Mouse (Mus musculus): ENCODE measurements around the gene Eml1. TPM values are rescaled to one million over a fixed set of nuclear protein-coding genes. Genes with fewer than 3 reads are reported as not detected.

Eml1 gene
- polyA plus RNA-seq, 1 experiment: 45.2 TPM

DNA sequence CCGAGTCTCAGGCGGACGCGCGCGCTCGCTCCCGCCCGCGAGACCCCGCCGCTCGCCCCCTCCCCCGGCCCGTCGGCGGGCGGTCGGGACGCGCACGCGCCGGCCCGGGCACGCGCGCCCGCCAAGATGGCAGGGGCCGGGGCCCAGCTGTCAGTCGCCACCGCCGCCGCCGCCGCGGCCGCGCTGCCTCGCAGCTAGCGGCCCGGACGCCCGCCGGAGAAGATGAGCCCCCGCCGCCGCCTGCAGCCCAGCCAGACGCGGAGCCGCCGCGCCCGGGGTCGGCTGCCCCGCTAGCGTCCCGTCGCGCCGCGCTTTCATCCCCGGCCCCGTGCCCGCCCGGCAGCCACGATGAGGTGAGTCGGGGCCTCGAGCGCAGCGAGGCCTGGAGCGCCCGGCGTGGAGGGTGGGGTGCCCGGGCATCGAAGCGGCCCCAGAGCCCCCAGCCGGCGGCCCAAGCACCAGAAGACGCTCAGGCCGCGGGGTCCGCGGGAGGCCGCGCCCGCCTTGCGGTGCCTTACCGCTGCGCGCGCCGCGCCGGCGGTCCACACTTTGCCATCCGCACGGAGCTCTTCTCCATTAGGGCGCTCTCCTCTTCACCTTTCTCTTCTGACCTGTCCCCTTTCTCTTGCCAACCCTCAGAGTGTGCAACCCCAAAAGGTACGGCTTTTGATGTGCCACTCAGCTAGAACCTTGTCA lies 184.3 kb downstream of the Eml1 start:
- Histone ChIP-seq H3K4me3 (ENCODE audit: insufficient read depth, poor library complexity, severe bottlenecking) (peak overlapping the region; percentile 65), H3K79me2 (ENCODE audit: control insufficient read depth, insufficient read depth) (peaks cover 47% of the 10 kb centered on the region), H3ac (ENCODE audit: control insufficient read depth, insufficient read length, low read depth) (peak overlapping the region; percentile 97), H3K36me3 (ENCODE audit: control insufficient read depth, insufficient read depth) (peaks cover 4% of the 10 kb centered on the region), H3K79me3 (ENCODE audit: low read depth) (peaks cover 30% of the 10 kb centered on the region), H3K27me3 (ENCODE audit: control insufficient read depth, insufficient read depth, insufficient read length) (no peaks in the 10 kb centered on the region)
- no peak for TF ChIP-seq CTCF (IDR thresholded peaks at IDR 0.05; ENCODE audit: control insufficient read depth, insufficient read depth, insufficient read length)
- TF ChIP-seq MYOG (IDR thresholded peaks at IDR 0.05; ENCODE audit: control insufficient read depth, extremely low read depth, insufficient read length): no peak
- no peak for TF ChIP-seq MAX (IDR thresholded peaks at IDR 0.05)
- TF ChIP-seq CEBPB (IDR thresholded peaks at IDR 0.05; ENCODE audit: low read depth): no peak
- TF ChIP-seq MYOD1 (IDR thresholded peaks at IDR 0.05; ENCODE audit: control insufficient read depth, insufficient read length, low read depth): no peak

- Histone ChIP-seq H3K79me3 (ENCODE audit: low read depth) (peaks cover 52% of the 10 kb centered on the region), H3K27me3 (ENCODE audit: control insufficient read depth, insufficient read depth, insufficient read length) (no peaks in the 10 kb centered on the region), H3ac (ENCODE audit: control insufficient read depth, insufficient read length, low read depth) (no peak overlapping the region), H3K4me3 (ENCODE audit: insufficient read depth, poor library complexity, severe bottlenecking) (no peak overlapping the region), H3K79me2 (ENCODE audit: control insufficient read depth, insufficient read depth) (peaks cover 79% of the 10 kb centered on the region), H3K36me3 (ENCODE audit: control insufficient read depth, insufficient read depth) (peaks cover 4% of the 10 kb centered on the region)
- TF ChIP-seq CTCF (IDR thresholded peaks at IDR 0.05; ENCODE audit: control insufficient read depth, insufficient read depth, insufficient read length) (no peak), MYOD1 (IDR thresholded peaks at IDR 0.05; ENCODE audit: control insufficient read depth, insufficient read length, low read depth) (no peak), FOSL1 (IDR thresholded peaks at IDR 0.05; ENCODE audit: insufficient read depth, low read length, poor library complexity, severe bottlenecking) (no peak), CEBPB (IDR thresholded peaks at IDR 0.05; ENCODE audit: low read depth) (no peak), USF1 (IDR thresholded peaks at IDR 0.05; ENCODE audit: low read depth) (no peak), MAX (IDR thresholded peaks at IDR 0.05) (no peak), MYOG (IDR thresholded peaks at IDR 0.05; ENCODE audit: control insufficient read depth, extremely low read depth, insufficient read length) (no peak)
Observed at GRCm38 (mm10) chr12:108558194-108558593, 187.4 kb downstream of the Eml1 start.

- Histone ChIP-seq H3K79me3 (ENCODE audit: low read depth) (peaks cover 68% of the 10 kb centered on the region), H3K27me3 (ENCODE audit: control insufficient read depth, insufficient read depth, insufficient read length) (no peaks in the 10 kb centered on the region), H3K79me2 (ENCODE audit: control insufficient read depth, insufficient read depth) (peaks cover 88% of the 10 kb centered on the region), H3ac (ENCODE audit: control insufficient read depth, insufficient read length, low read depth) (no peak overlapping the region), H3K4me3 (ENCODE audit: insufficient read depth, poor library complexity, severe bottlenecking) (no peak overlapping the region), H3K36me3 (ENCODE audit: control insufficient read depth, insufficient read depth) (peaks cover 4% of the 10 kb centered on the region)
- TF ChIP-seq USF1 (IDR thresholded peaks at IDR 0.05; ENCODE audit: low read depth): no peak
- no peak for TF ChIP-seq MAX (IDR thresholded peaks at IDR 0.05)
- no peak for TF ChIP-seq CEBPB (IDR thresholded peaks at IDR 0.05; ENCODE audit: low read depth)
- no peak for TF ChIP-seq CTCF (IDR thresholded peaks at IDR 0.05; ENCODE audit: control insufficient read depth, insufficient read depth, insufficient read length)
- TF ChIP-seq FOSL1 (IDR thresholded peaks at IDR 0.05; ENCODE audit: insufficient read depth, low read length, poor library complexity, severe bottlenecking): no peak
- TF ChIP-seq MYOG (IDR thresholded peaks at IDR 0.05; ENCODE audit: control insufficient read depth, extremely low read depth, insufficient read length): no peak
- no peak for TF ChIP-seq MYOD1 (IDR thresholded peaks at IDR 0.05; ENCODE audit: control insufficient read depth, insufficient read length, low read depth)
Observed at GRCm38 (mm10) chr12:108563238-108563637, 192.5 kb downstream of the Eml1 start.

GRCm38 (mm10) chr12:108564910-108565506 lies 194.3 kb downstream of the Eml1 start:
- no peaks in the 10 kb centered on the region for H3K27me3 ChIP-seq (ENCODE audit: control insufficient read depth, insufficient read depth, insufficient read length)
- H3K36me3 ChIP-seq (ENCODE audit: control insufficient read depth, insufficient read depth): no peaks in the 10 kb centered on the region
- H3K79me3 ChIP-seq (ENCODE audit: low read depth): peaks cover 56% of the 10 kb centered on the region
- peaks cover 74% of the 10 kb centered on the region for H3K79me2 ChIP-seq (ENCODE audit: control insufficient read depth, insufficient read depth)
- H3ac ChIP-seq (ENCODE audit: control insufficient read depth, insufficient read length, low read depth): no peak overlapping the region
- no peak overlapping the region for H3K4me3 ChIP-seq (ENCODE audit: insufficient read depth, poor library complexity, severe bottlenecking)
- TF ChIP-seq MYOD1 (IDR thresholded peaks at IDR 0.05; ENCODE audit: control insufficient read depth, insufficient read length, low read depth): no peak
- no peak for TF ChIP-seq CTCF (IDR thresholded peaks at IDR 0.05; ENCODE audit: control insufficient read depth, insufficient read depth, insufficient read length)
- TF ChIP-seq FOSL1 (IDR thresholded peaks at IDR 0.05; ENCODE audit: insufficient read depth, low read length, poor library complexity, severe bottlenecking): no peak
- no peak for TF ChIP-seq USF1 (IDR thresholded peaks at IDR 0.05; ENCODE audit: low read depth)
- TF ChIP-seq MYOG (IDR thresholded peaks at IDR 0.05; ENCODE audit: control insufficient read depth, extremely low read depth, insufficient read length): no peak
- TF ChIP-seq CEBPB (IDR thresholded peaks at IDR 0.05; ENCODE audit: low read depth): no peak
- TF ChIP-seq MAX (IDR thresholded peaks at IDR 0.05): no peak

GRCm38 (mm10) chr12:108579156-108579871 lies 208.6 kb downstream of the Eml1 start:
- Histone ChIP-seq H3ac (ENCODE audit: control insufficient read depth, insufficient read length, low read depth) (no peak overlapping the region), H3K79me2 (ENCODE audit: control insufficient read depth, insufficient read depth) (peaks cover 97% of the 10 kb centered on the region), H3K36me3 (ENCODE audit: control insufficient read depth, insufficient read depth) (peaks cover 7% of the 10 kb centered on the region), H3K27me3 (ENCODE audit: control insufficient read depth, insufficient read depth, insufficient read length) (no peaks in the 10 kb centered on the region), H3K4me3 (ENCODE audit: insufficient read depth, poor library complexity, severe bottlenecking) (no peak overlapping the region), H3K79me3 (ENCODE audit: low read depth) (peaks cover 37% of the 10 kb centered on the region)
- TF ChIP-seq MYOD1 (IDR thresholded peaks at IDR 0.05; ENCODE audit: control insufficient read depth, insufficient read length, low read depth) (no peak), MYOG (IDR thresholded peaks at IDR 0.05; ENCODE audit: control insufficient read depth, extremely low read depth, insufficient read length) (no peak), CTCF (IDR thresholded peaks at IDR 0.05; ENCODE audit: control insufficient read depth, insufficient read depth, insufficient read length) (no peak), CEBPB (IDR thresholded peaks at IDR 0.05; ENCODE audit: low read depth) (no peak), FOSL1 (IDR thresholded peaks at IDR 0.05; ENCODE audit: insufficient read depth, low read length, poor library complexity, severe bottlenecking) (no peak), USF1 (IDR thresholded peaks at IDR 0.05; ENCODE audit: low read depth) (no peak), MAX (IDR thresholded peaks at IDR 0.05) (no peak)
